Mouse (Mus musculus) neural tube, embryonic 13.5 days (tissue): ENCODE data around the gene Kifc1. TPM values are rescaled to one million over a fixed set of nuclear protein-coding genes. Genes with fewer than 3 reads are reported as not detected.

Source experiments
- ATAC-seq: fragments of 200-750 bp; cut with Nextera tagmentation; 2 replicates; pipeline ENCODE4 v1.8.0; 2017; ENCODE audit warnings: low read depth, mild to moderate bottlenecking, moderate TSS enrichment, moderate library complexity
- H3K27ac ChIP-seq: fragments of 300-500 bp; sonication (generic); replicated peaks from 2 replicates; pipeline ENCODE4 v1.5.1; 2015; ENCODE audit warnings: moderate library complexity, mild to moderate bottlenecking, inconsistent platforms
- H3K27me3 ChIP-seq: fragments of 300-500 bp; sonication (generic); 2 replicates; pipeline ENCODE4 v1.6.1; 2015; ENCODE audit warnings: mild to moderate bottlenecking, inconsistent platforms
- H3K36me3 ChIP-seq: fragments of 300-500 bp; sonication (generic); 2 replicates; pipeline ENCODE4 v1.6.1; 2015; ENCODE audit warnings: mild to moderate bottlenecking, inconsistent platforms
- H3K4me1 ChIP-seq: fragments of 300-500 bp; sonication (generic); replicated peaks from 2 replicates; pipeline ENCODE4 v1.6.1; 2015; ENCODE audit warnings: inconsistent platforms
- H3K4me2 ChIP-seq: fragments of 300-500 bp; sonication (generic); 2 replicates; pipeline ENCODE4 v1.6.1; 2015; ENCODE audit warnings: inconsistent platforms, mild to moderate bottlenecking, moderate library complexity
- H3K4me3 ChIP-seq: fragments of 300-500 bp; sonication (generic); 2 replicates; pipeline ENCODE4 v1.5.1; 2015; ENCODE audit warnings: mild to moderate bottlenecking, inconsistent platforms
- H3K9ac ChIP-seq: fragments of 300-500 bp; sonication (generic); 2 replicates; pipeline ENCODE4 v1.6.1; 2015; ENCODE audit warnings: moderate library complexity, mild to moderate bottlenecking, inconsistent platforms
- H3K9me3 ChIP-seq: fragments of 300-500 bp; sonication (generic); 2 replicates; pipeline ENCODE4 v1.6.1; 2016; ENCODE audit warnings: inconsistent platforms
- WGBS: fragments of 180-500 bp; shearing (Covaris S2); methylation state at CpG from one replicate; pipeline ENCODE4 v1.1.7; 2015; 5-methylcytosine and 5-hydroxymethylcytosine counted together
- polyA plus RNA-seq: library from polyadenylated mRNA; unstranded; fragments of >200 nt; fragmentation: Nextera tagmentation; extraction: Ambion mirVana; gene quantifications from 2 replicates; pipeline ENCODE4 v1.2.1, GENCODE M21; 2015

Gene Kifc1
- polyA plus RNA-seq = 1.2 and 2.5 TPM in 2 replicates

- Histone ChIP-seq H3K4me3 (peak within 1 kb of the TSS; percentile 56), H3K4me1 (peaks cover 14% of the 10 kb centered on the region), H3K4me2 (peak within 1 kb of the TSS; percentile 75), H3K9me3 (no peaks in the 10 kb centered on the region), H3K36me3 (no peaks in the 10 kb centered on the region), H3K27me3 (no peaks in the 10 kb centered on the region), H3K9ac (peak within 1 kb of the TSS; percentile 71), H3K27ac (no peak within 1 kb of the TSS)
- under 1% methylated on average over 49 of the region's 49 CpGs for WGBS
- ATAC-seq = peak; percentile 99
These were observed at the start of gene Kifc1 for GRCm38 (mm10) chr17:33890533-33891059. TSS of gene Kifc1 (minus strand) at chr17:33890661.

GRCm38 (mm10) chr17:33938783-33939182 lies 48.3 kb upstream of the Kifc1 start:
- peak overlapping the region; percentile 98 for H3K4me2 ChIP-seq
- 75% methylated on average over 11 of the region's 11 CpGs for WGBS
- H3K9ac ChIP-seq = 0 out of 2 replicates have a peak overlapping the region, but pooled peaks have one; percentile 88
- ATAC-seq = no peak
- H3K27ac ChIP-seq = no peak overlapping the region
- peak overlapping the region; percentile 89 for H3K4me3 ChIP-seq
- H3K36me3 ChIP-seq = peaks cover 47% of the 10 kb centered on the region
- H3K4me1 ChIP-seq = peaks cover 24% of the 10 kb centered on the region
- no peaks in the 10 kb centered on the region for H3K27me3 ChIP-seq
- H3K9me3 ChIP-seq = no peaks in the 10 kb centered on the region

- no peak overlapping the region for H3K4me3 ChIP-seq
- 86% methylated on average over 15 of the region's 15 CpGs for WGBS
- no peak for ATAC-seq
- no peaks in the 10 kb centered on the region for H3K9me3 ChIP-seq
- no peak overlapping the region for H3K27ac ChIP-seq
- H3K36me3 ChIP-seq = peaks cover 47% of the 10 kb centered on the region
- H3K4me2 ChIP-seq = no peak overlapping the region
- no peak overlapping the region for H3K9ac ChIP-seq
- peaks cover 22% of the 10 kb centered on the region for H3K4me1 ChIP-seq
- H3K27me3 ChIP-seq = no peaks in the 10 kb centered on the region
These were observed 46.5 kb upstream of the Kifc1 start for GRCm38 (mm10) chr17:33936993-33937392.

GRCm38 (mm10) chr17:33935422-33936055 lies 45.1 kb upstream of the Kifc1 start:
- ATAC-seq = no peak
- Histone ChIP-seq H3K9me3 (no peaks in the 10 kb centered on the region), H3K9ac (no peak overlapping the region), H3K4me2 (no peak overlapping the region), H3K27me3 (no peaks in the 10 kb centered on the region), H3K4me1 (peaks cover 21% of the 10 kb centered on the region), H3K4me3 (no peak overlapping the region), H3K36me3 (peaks cover 47% of the 10 kb centered on the region), H3K27ac (no peak overlapping the region)
- WGBS = 90% methylated on average over 21 of the region's 21 CpGs

- no peak overlapping the region for H3K27ac ChIP-seq
- H3K4me1 ChIP-seq = peaks cover 22% of the 10 kb centered on the region
- H3K9me3 ChIP-seq = no peaks in the 10 kb centered on the region
- no peak for ATAC-seq
- 92% methylated on average over 15 of the region's 15 CpGs for WGBS
- no peak overlapping the region for H3K9ac ChIP-seq
- no peak overlapping the region for H3K4me2 ChIP-seq
- H3K27me3 ChIP-seq = no peaks in the 10 kb centered on the region
- peaks cover 37% of the 10 kb centered on the region for H3K36me3 ChIP-seq
- no peak overlapping the region for H3K4me3 ChIP-seq
These were observed 42.5 kb upstream of the Kifc1 start for GRCm38 (mm10) chr17:33932970-33933369.

GRCm38 (mm10) chr17:33932448-33932847 lies 42.0 kb upstream of the Kifc1 start:
- WGBS = 90% methylated on average over 14 of the region's 14 CpGs
- H3K4me2 ChIP-seq = no peak overlapping the region
- H3K36me3 ChIP-seq = peaks cover 34% of the 10 kb centered on the region
- peaks cover 25% of the 10 kb centered on the region for H3K4me1 ChIP-seq
- H3K27ac ChIP-seq = no peak overlapping the region
- no peak overlapping the region for H3K4me3 ChIP-seq
- no peak for ATAC-seq
- H3K9ac ChIP-seq = no peak overlapping the region
- no peaks in the 10 kb centered on the region for H3K27me3 ChIP-seq
- no peaks in the 10 kb centered on the region for H3K9me3 ChIP-seq

- H3K27ac ChIP-seq = no peak overlapping the region
- H3K36me3 ChIP-seq = peaks cover 34% of the 10 kb centered on the region
- H3K9me3 ChIP-seq = no peaks in the 10 kb centered on the region
- WGBS = 93% methylated on average over 11 of the region's 11 CpGs
- H3K9ac ChIP-seq = no peak overlapping the region
- H3K4me1 ChIP-seq = peaks cover 25% of the 10 kb centered on the region
- no peak overlapping the region for H3K4me3 ChIP-seq
- H3K27me3 ChIP-seq = no peaks in the 10 kb centered on the region
- no peak overlapping the region for H3K4me2 ChIP-seq
- ATAC-seq = no peak
These were observed 41.5 kb upstream of the Kifc1 start for GRCm38 (mm10) chr17:33931947-33932346.

- H3K9ac ChIP-seq = peak overlapping the region; percentile 97
- no peaks in the 10 kb centered on the region for H3K9me3 ChIP-seq
- 35% methylated on average over 18 of the region's 18 CpGs for WGBS
- H3K27me3 ChIP-seq = no peaks in the 10 kb centered on the region
- H3K4me1 ChIP-seq = peaks cover 25% of the 10 kb centered on the region
- H3K4me2 ChIP-seq = peak overlapping the region; percentile 99
- ATAC-seq = no peak
- peak overlapping the region; percentile 98; the same call in 1 of the 2 replicates for H3K27ac ChIP-seq
- H3K36me3 ChIP-seq = peaks cover 32% of the 10 kb centered on the region
- H3K4me3 ChIP-seq = peak overlapping the region; percentile 94
These were observed 40.9 kb upstream of the Kifc1 start for GRCm38 (mm10) chr17:33931159-33931866.

- H3K9me3 ChIP-seq = no peaks in the 10 kb centered on the region
- under 1% methylated on average over 45 of the region's 45 CpGs for WGBS
These were observed 40.1 kb upstream of the Kifc1 start for GRCm38 (mm10) chr17:33930280-33931158.

GRCm38 (mm10) chr17:33929371-33930279 lies 39.2 kb upstream of the Kifc1 start, which contains the start of gene Rgl2:
TSS of gene Rgl2 (plus strand) at chr17:33929543.
- Histone ChIP-seq H3K4me3 (peak within 1 kb of the TSS; percentile 94), H3K4me1 (peaks cover 25% of the 10 kb centered on the region), H3K27ac (peak within 1 kb of the TSS; percentile 98), H3K9me3 (no peaks in the 10 kb centered on the region), H3K9ac (peak within 1 kb of the TSS; percentile 97), H3K27me3 (no peaks in the 10 kb centered on the region), H3K36me3 (peaks cover 33% of the 10 kb centered on the region), H3K4me2 (peak within 1 kb of the TSS; percentile 99)
- peak; percentile 74 for ATAC-seq
- under 1% methylated on average over 77 of the region's 80 CpGs for WGBS

More at GRCm38 (mm10) chr17:33930280-33931158, 40.1 kb upstream of the Kifc1 start:
- peaks cover 25% of the 10 kb centered on the region for H3K4me1 ChIP-seq
- no peaks in the 10 kb centered on the region for H3K27me3 ChIP-seq
- peak overlapping the region; percentile 94 for H3K4me3 ChIP-seq
- H3K9ac ChIP-seq = peak overlapping the region; percentile 97
- H3K36me3 ChIP-seq = peaks cover 33% of the 10 kb centered on the region
- peak overlapping the region; percentile 98 for H3K27ac ChIP-seq
- peak; percentile 13; the same call in 1 of the 2 replicates for ATAC-seq
- H3K4me2 ChIP-seq = peak overlapping the region; percentile 99
